Mouse (Mus musculus) heart, postnatal 36 days (tissue): ENCODE measurements around the gene Usp4. TPM values are rescaled to one million over a fixed set of nuclear protein-coding genes. Genes with fewer than 3 reads are reported as not detected.
A peak's percentile ranks its signal among the peaks of the same experiment; 100 is the strongest.
"Not testable (repeated sequence)": the region's sequence is repeated elsewhere in the genome, so short reads cannot be mapped to it uniquely, and the experiment has no call there.

ENCODE experiments used
- DNase-seq, 2 experiments: peaks; one replicate each; pipeline ENCODE4 v3.0.0; 2021 to 2022
- intact Hi-C: fragments of 180-260 bp; cut with DNase I; formaldehyde crosslinking; loops from one replicate; pipeline ENCODE4 v1.15.1; 2025
- total RNA-seq, 2 experiments: library from RNA; stranded (reverse); gene quantifications; 2 replicates each; pipeline ENCODE4 v1.2.3; 2021

Usp4 gene
- 10 to 100 TPM; 69.7 to 74.8 TPM for total RNA-seq

- DNase-seq, result peak; percentile 85 to 91
- intact Hi-C loops, result loop anchor here (1.0 kb wide), 1 partner anchor 41 kb away; the partner anchor contains the start of genes Rhoa and Tcta
Measured at GRCm38 (mm10) chr9:108347540-108348289, at the start of gene Usp4. TSS of gene Usp4 (plus strand) at chr9:108347853.

GRCm38 (mm10) chr9:108301853-108302252 lies 45.8 kb upstream of the Usp4 start:
- intact Hi-C loops, result loop anchor here (10.0 kb wide), 1 partner anchor 317 kb away; the partner anchor contains the start of genes Gm20661 and Inka1
- DNase-seq, result no peak

GRCm38 (mm10) chr9:108304716-108305115 lies 42.9 kb upstream of the Usp4 start:
- DNase-seq, result no peak
- intact Hi-C loops, result loop anchor here (5.0 to 10.0 kb wide), 2 partner anchors 148 to 320 kb away; partner anchors contain the start of genes Gm20661 and Inka1

- intact Hi-C loops, result loop anchor here (5.0 to 10.0 kb wide), 2 partner anchors 147 to 320 kb away; partner anchors contain the start of genes Gm20661 and Inka1
Measured at GRCm38 (mm10) chr9:108305170-108305569, 42.5 kb upstream of the Usp4 start.

GRCm38 (mm10) chr9:108305629-108306520 lies 41.8 kb upstream of the Usp4 start, which contains the start of the genes Rhoa and Tcta:
TSS of gene Rhoa (plus strand) at chr9:108306129.
TSS of gene Tcta (minus strand) at chr9:108306160.
- intact Hi-C loops, result loop anchor here (1.0 to 10.0 kb wide), 4 partner anchors 33 to 321 kb away; partner anchors contain the start of genes Gm20661, Inka1 and Usp4
- peak; percentile 96 to 97 for DNase-seq

More at GRCm38 (mm10) chr9:108305170-108305569, 42.5 kb upstream of the Usp4 start:
- DNase-seq, result peak; percentile 18 to 47

GRCm38 (mm10) chr9:108306571-108306980 lies 41.1 kb upstream of the Usp4 start:
- intact Hi-C loops, result loop anchor here (1.0 to 10.0 kb wide), 4 partner anchors 33 to 322 kb away; partner anchors contain the start of genes Gm20661, Inka1 and Usp4
- peak in 1 of 2 experiments; percentile 83 for DNase-seq

- DNase-seq, result no peak
- intact Hi-C loops, result loop anchor here (5.0 to 10.0 kb wide), 2 partner anchors 145 to 322 kb away; partner anchors contain the start of genes Gm20661 and Inka1
Measured at GRCm38 (mm10) chr9:108307021-108307807, 40.4 kb upstream of the Usp4 start.

- intact Hi-C loops, result loop anchor here (5.0 to 10.0 kb wide), 2 partner anchors 144 to 323 kb away; partner anchors contain the start of genes Gm20661 and Inka1
- no peak for DNase-seq
Measured at GRCm38 (mm10) chr9:108308141-108308540, 39.5 kb upstream of the Usp4 start.

- intact Hi-C loops, result no loop called here
- no peak for DNase-seq
Measured at GRCm38 (mm10) chr9:108317572-108317971, 30.1 kb upstream of the Usp4 start.

- no peak for DNase-seq
- intact Hi-C loops, result no loop called here
Measured at GRCm38 (mm10) chr9:108318462-108318861, 29.2 kb upstream of the Usp4 start.

- intact Hi-C loops, DNase-seq: not testable (repeated sequence)
Measured at GRCm38 (mm10) chr9:108322054-108322453, 25.6 kb upstream of the Usp4 start.

- intact Hi-C loops, result loop anchor here (2.0 kb wide), 1 partner anchor 14 kb away; the partner anchor contains the start of gene Gpx1
- no peak for DNase-seq
Measured at GRCm38 (mm10) chr9:108324784-108325183, 22.9 kb upstream of the Usp4 start.

GRCm38 (mm10) chr9:108325811-108326210 lies 21.8 kb upstream of the Usp4 start:
- intact Hi-C loops, result loop anchor here (2.0 kb wide), 1 partner anchor 13 kb away; the partner anchor contains the start of gene Gpx1
- DNase-seq, result no peak

GRCm38 (mm10) chr9:108337848-108338550 lies 9.7 kb upstream of the Usp4 start:
- DNase-seq, result no peak
- intact Hi-C loops, result loop anchor here (2.0 kb wide), 1 partner anchor 13 kb away; no protein-coding TSS in a partner anchor

- intact Hi-C loops, result loop anchor here (2.0 kb wide), 1 partner anchor 14 kb away; no protein-coding TSS in a partner anchor
- DNase-seq, result no peak
Measured at GRCm38 (mm10) chr9:108338551-108338885, 9.1 kb upstream of the Usp4 start.

GRCm38 (mm10) chr9:108338886-108339781 lies 8.5 kb upstream of the Usp4 start, which contains the start of gene Gpx1:
TSS of gene Gpx1 (plus strand) at chr9:108338903.
- intact Hi-C loops, result loop anchor here (1.0 to 2.0 kb wide), 2 partner anchors 14 to 33 kb away; partner anchors contain the start of genes Rhoa and Tcta
- peak; percentile 90 for DNase-seq

- peak; percentile 33 to 34 for DNase-seq
- intact Hi-C loops, result loop anchor here (1.0 to 2.0 kb wide), 2 partner anchors 15 to 34 kb away; partner anchors contain the start of genes Rhoa and Tcta
Measured at GRCm38 (mm10) chr9:108339886-108340257, 7.8 kb upstream of the Usp4 start.
